Mouse (Mus musculus) cerebellum, adult 2 months (tissue): ENCODE results near the gene Wipf1.

Source experiments
- CTCF ChIP-seq: fragments of 200-500 bp; IDR thresholded peaks from 2 replicates; pipeline ENCODE4 v1.5.1; 2011; ENCODE audit warnings: low read depth, mild to moderate bottlenecking, control low read depth, low read length, moderate library complexity, borderline replicate concordance; ENCODE audit not compliant: insufficient read depth
- POLR2A ChIP-seq: fragments of 200-500 bp; IDR thresholded peaks from 2 replicates; pipeline ENCODE4 v1.6.1; 2011; ENCODE audit warnings: low read length, control low read depth, borderline replicate concordance; ENCODE audit not compliant: insufficient read depth

DNA sequence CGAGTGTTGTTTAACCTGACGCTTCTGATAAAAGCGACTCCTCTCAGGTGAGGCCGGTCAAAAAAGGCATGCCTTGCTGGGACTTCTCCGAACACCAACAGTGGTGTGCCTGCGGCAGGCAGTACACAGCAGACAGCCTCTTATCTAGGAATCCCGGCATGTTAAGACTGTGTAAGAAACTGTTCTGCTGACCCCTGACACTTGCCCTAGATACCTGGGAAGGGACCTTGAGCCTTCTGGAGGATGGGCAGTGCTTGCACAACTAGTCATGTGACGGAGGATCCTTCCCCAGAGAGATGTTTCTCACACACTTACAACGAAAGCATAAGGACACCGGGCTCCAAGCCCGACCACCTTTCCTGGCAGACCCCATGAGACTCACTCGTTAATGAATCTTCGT, 28.7 kb downstream of the Wipf1 start:
- TF ChIP-seq POLR2A (no peak), CTCF (no peak)
